Mouse (Mus musculus): ENCODE measurements around the gene Mecom. TPM values are rescaled to one million over a fixed set of nuclear protein-coding genes. Genes with fewer than 3 reads are reported as not detected.
"Not testable (repeated sequence)": the region's sequence is repeated elsewhere in the genome, so short reads cannot be mapped to it uniquely, and the experiment has no call there.

Gene Mecom
- polyA plus RNA-seq (2015; fragmentation: Nextera tagmentation; extraction: Ambion mirVana) = 10.2 and 11.5 TPM in 2 replicates

GRCm38 (mm10) chr3:30547908-30548307 lies at the start of gene Mecom:
TSS of gene Mecom (minus strand) at chr3:30548008.
- Histone ChIP-seq H3K4me1 (ENCODE audit: control insufficient read depth, insufficient read depth, low read length) (no peaks in the 10 kb centered on the region; the same call in 1 of the 2 replicates), H3K4me2 (ENCODE audit: low read depth, low read length) (no peak within 1 kb of the TSS), H3K36me3 (ENCODE audit: control insufficient read depth, insufficient read depth, low read length) (no peaks in the 10 kb centered on the region), H3K4me3 (ENCODE audit: low read length) (no peak within 1 kb of the TSS), H3K9ac (ENCODE audit: low read depth, low read length) (no peak within 1 kb of the TSS), H3K9me3 (ENCODE audit: control insufficient read depth, low read length) (no peaks in the 10 kb centered on the region), H3K27ac (ENCODE audit: low read length) (no peak within 1 kb of the TSS), H3K27me3 (replicated peaks; ENCODE audit: control insufficient read depth, insufficient read depth, low read length) (no peaks in the 10 kb centered on the region)
- 89% methylated on average over 3 of the region's 3 CpGs for WGBS
- no peak for ATAC-seq

- H3K9ac ChIP-seq (ENCODE audit: low read depth, low read length) = no peak overlapping the region
- H3K36me3 ChIP-seq (ENCODE audit: control insufficient read depth, insufficient read depth, low read length) = no peaks in the 10 kb centered on the region
- peaks cover 3% of the 10 kb centered on the region; the same call in 1 of the 2 replicates for H3K27me3 ChIP-seq (replicated peaks; ENCODE audit: control insufficient read depth, insufficient read depth, low read length)
- H3K4me3 ChIP-seq (ENCODE audit: low read length) = no peak overlapping the region
- no peak overlapping the region for H3K27ac ChIP-seq (ENCODE audit: low read length)
- ATAC-seq = no peak
- H3K9me3 ChIP-seq (ENCODE audit: control insufficient read depth, low read length) = no peaks in the 10 kb centered on the region
- H3K4me2 ChIP-seq (ENCODE audit: low read depth, low read length) = no peak overlapping the region
- peaks cover 7% of the 10 kb centered on the region; the same call in 1 of the 2 replicates for H3K4me1 ChIP-seq (ENCODE audit: control insufficient read depth, insufficient read depth, low read length)
- whole genome bisulfite sequencing = 68% methylated on average over 7 of the region's 7 CpGs
Measured at GRCm38 (mm10) chr3:30597271-30597670, 49.5 kb upstream of the Mecom start.

GRCm38 (mm10) chr3:30595111-30595832 lies 47.5 kb upstream of the Mecom start:
- H3K36me3 ChIP-seq (ENCODE audit: control insufficient read depth, insufficient read depth, low read length) = no peaks in the 10 kb centered on the region
- under 1% methylated on average over 62 of the region's 62 CpGs for WGBS
- no peaks in the 10 kb centered on the region for H3K9me3 ChIP-seq (ENCODE audit: control insufficient read depth, low read length)
- peaks cover 7% of the 10 kb centered on the region; the same call in 1 of the 2 replicates for H3K4me1 ChIP-seq (ENCODE audit: control insufficient read depth, insufficient read depth, low read length)
- H3K27ac ChIP-seq (ENCODE audit: low read length) = no peak overlapping the region
- H3K4me2 ChIP-seq (ENCODE audit: low read depth, low read length) = peak overlapping the region; percentile 81
- peak overlapping the region; percentile 77 for H3K4me3 ChIP-seq (ENCODE audit: low read length)
- H3K27me3 ChIP-seq (replicated peaks; ENCODE audit: control insufficient read depth, insufficient read depth, low read length) = peaks cover 3% of the 10 kb centered on the region; the same call in 1 of the 2 replicates
- peak; percentile 32; the same call in 1 of the 2 replicates for ATAC-seq
- peak overlapping the region; percentile 90 for H3K9ac ChIP-seq (ENCODE audit: low read depth, low read length)

GRCm38 (mm10) chr3:30593719-30594485 lies 46.1 kb upstream of the Mecom start:
- H3K9ac ChIP-seq (ENCODE audit: low read depth, low read length) = no peak overlapping the region
- H3K4me1 ChIP-seq (ENCODE audit: control insufficient read depth, insufficient read depth, low read length) = no peaks in the 10 kb centered on the region
- WGBS = 81% methylated on average over 4 of the region's 4 CpGs
- no peak overlapping the region for H3K4me3 ChIP-seq (ENCODE audit: low read length)
- H3K36me3 ChIP-seq (ENCODE audit: control insufficient read depth, insufficient read depth, low read length) = no peaks in the 10 kb centered on the region
- peaks cover 3% of the 10 kb centered on the region; the same call in 1 of the 2 replicates for H3K27me3 ChIP-seq (replicated peaks; ENCODE audit: control insufficient read depth, insufficient read depth, low read length)
- H3K9me3 ChIP-seq (ENCODE audit: control insufficient read depth, low read length) = no peaks in the 10 kb centered on the region
- no peak overlapping the region for H3K4me2 ChIP-seq (ENCODE audit: low read depth, low read length)
- no peak overlapping the region for H3K27ac ChIP-seq (ENCODE audit: low read length)
- 0 out of 2 replicates have a peak, but pooled peaks have one; percentile 6 for ATAC-seq

- 0% methylated on average over 2 of the region's 2 CpGs for WGBS
- no peaks in the 10 kb centered on the region for H3K4me1 ChIP-seq (ENCODE audit: control insufficient read depth, insufficient read depth, low read length)
- peak; percentile 91 for ATAC-seq
- no peak overlapping the region for H3K4me3 ChIP-seq (ENCODE audit: low read length)
- no peaks in the 10 kb centered on the region for H3K9me3 ChIP-seq (ENCODE audit: control insufficient read depth, low read length)
- no peaks in the 10 kb centered on the region for H3K36me3 ChIP-seq (ENCODE audit: control insufficient read depth, insufficient read depth, low read length)
- peak overlapping the region; percentile 77 for H3K27ac ChIP-seq (ENCODE audit: low read length)
- no peak overlapping the region for H3K4me2 ChIP-seq (ENCODE audit: low read depth, low read length)
- H3K27me3 ChIP-seq (replicated peaks; ENCODE audit: control insufficient read depth, insufficient read depth, low read length) = no peaks in the 10 kb centered on the region; the same call in 1 of the 2 replicates
- H3K9ac ChIP-seq (ENCODE audit: low read depth, low read length) = no peak overlapping the region
Measured at GRCm38 (mm10) chr3:30592418-30592853, 44.6 kb upstream of the Mecom start.

GRCm38 (mm10) chr3:30588865-30589264 lies 41.1 kb upstream of the Mecom start:
- H3K27ac ChIP-seq (ENCODE audit: low read length) = no peak overlapping the region
- no peaks in the 10 kb centered on the region for H3K9me3 ChIP-seq (ENCODE audit: control insufficient read depth, low read length)
- H3K4me3 ChIP-seq (ENCODE audit: low read length) = no peak overlapping the region
- WGBS = 82% methylated on average over 6 of the region's 6 CpGs
- no peak for ATAC-seq
- no peak overlapping the region for H3K9ac ChIP-seq (ENCODE audit: low read depth, low read length)
- H3K36me3 ChIP-seq (ENCODE audit: control insufficient read depth, insufficient read depth, low read length) = no peaks in the 10 kb centered on the region
- H3K27me3 ChIP-seq (replicated peaks; ENCODE audit: control insufficient read depth, insufficient read depth, low read length) = no peaks in the 10 kb centered on the region
- no peaks in the 10 kb centered on the region for H3K4me1 ChIP-seq (ENCODE audit: control insufficient read depth, insufficient read depth, low read length)
- H3K4me2 ChIP-seq (ENCODE audit: low read depth, low read length) = no peak overlapping the region

- Histone ChIP-seq H3K9me3 (ENCODE audit: control insufficient read depth, low read length) (no peaks in the 10 kb centered on the region), H3K36me3 (ENCODE audit: control insufficient read depth, insufficient read depth, low read length) (no peaks in the 10 kb centered on the region), H3K4me3 (ENCODE audit: low read length) (no peak overlapping the region), H3K9ac (ENCODE audit: low read depth, low read length) (no peak overlapping the region), H3K27me3 (replicated peaks; ENCODE audit: control insufficient read depth, insufficient read depth, low read length) (no peaks in the 10 kb centered on the region), H3K4me2 (ENCODE audit: low read depth, low read length) (no peak overlapping the region), H3K4me1 (ENCODE audit: control insufficient read depth, insufficient read depth, low read length) (no peaks in the 10 kb centered on the region), H3K27ac (ENCODE audit: low read length) (no peak overlapping the region)
- ATAC-seq = no peak
- 14% methylated on average over 2 of the region's 2 CpGs for WGBS
Measured at GRCm38 (mm10) chr3:30573549-30573948, 25.7 kb upstream of the Mecom start.

- not testable (repeated sequence) for H3K4me3 ChIP-seq (ENCODE audit: low read length); H3K36me3 ChIP-seq (ENCODE audit: control insufficient read depth, insufficient read depth, low read length); H3K27me3 ChIP-seq (replicated peaks; ENCODE audit: control insufficient read depth, insufficient read depth, low read length); ATAC-seq; H3K4me1 ChIP-seq (ENCODE audit: control insufficient read depth, insufficient read depth, low read length); H3K9ac ChIP-seq (ENCODE audit: low read depth, low read length); H3K27ac ChIP-seq (ENCODE audit: low read length); H3K4me2 ChIP-seq (ENCODE audit: low read depth, low read length); H3K9me3 ChIP-seq (ENCODE audit: control insufficient read depth, low read length)
- WGBS = no CpG with 5 or more reads among the region's 2 CpGs
Measured at GRCm38 (mm10) chr3:30566333-30566732, 18.5 kb upstream of the Mecom start.

- Histone ChIP-seq H3K27ac (ENCODE audit: low read length) (no peak overlapping the region), H3K27me3 (replicated peaks; ENCODE audit: control insufficient read depth, insufficient read depth, low read length) (no peaks in the 10 kb centered on the region), H3K4me2 (ENCODE audit: low read depth, low read length) (no peak overlapping the region), H3K4me3 (ENCODE audit: low read length) (no peak overlapping the region), H3K36me3 (ENCODE audit: control insufficient read depth, insufficient read depth, low read length) (no peaks in the 10 kb centered on the region), H3K4me1 (ENCODE audit: control insufficient read depth, insufficient read depth, low read length) (no peaks in the 10 kb centered on the region), H3K9ac (ENCODE audit: low read depth, low read length) (no peak overlapping the region), H3K9me3 (ENCODE audit: control insufficient read depth, low read length) (no peaks in the 10 kb centered on the region)
- no peak for ATAC-seq
- WGBS = 43% methylated on average over 6 of the region's 6 CpGs
Measured at GRCm38 (mm10) chr3:30560677-30561314, 13.0 kb upstream of the Mecom start.
